Comparison of ENCODE assay signal across 9 mouse cellular contexts in the genomic region with DNA sequence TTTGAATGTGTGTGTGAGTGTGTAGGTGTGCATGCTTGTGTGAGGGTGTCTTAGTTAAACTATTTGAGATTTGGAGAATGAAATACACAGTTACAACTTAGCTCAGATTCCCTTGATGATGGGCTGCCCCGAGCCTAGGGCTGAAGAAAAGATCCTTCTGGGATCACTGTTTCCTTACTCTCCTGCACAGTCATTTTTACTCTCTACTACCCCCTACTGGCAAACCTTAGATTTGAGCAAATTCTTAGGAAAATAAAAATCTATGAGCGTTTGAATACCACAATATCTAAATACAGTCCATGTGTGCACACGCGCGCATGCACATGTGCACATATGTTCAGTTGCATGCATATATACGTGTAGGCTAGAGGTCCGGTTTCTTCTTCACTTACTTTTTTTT. TPM values are rescaled to one million over a fixed set of nuclear protein-coding genes. Genes with fewer than 3 reads are reported as not detected.
DNase-seq lines count a peak whose midpoint lies in the region; ATAC-seq and TF ChIP-seq lines count a peak whose summit lies in the region.
"Had no signal": no experiment of that assay in that cellular context is flagged by ENCODE, and none has a peak within 500 bp of the region (broad histone marks: within the 10 kb centered on the region; RNA-seq: fewer than 3 reads in every experiment).

No protein-coding gene starts in this region.

- H3K4me3 ChIP-seq in forebrain, embryonic 13.5 days: no peak overlapping the region
- no peak overlapping the region for H3K4me3 ChIP-seq in forebrain, embryonic 11.5 days (ENCODE audit: low read depth, low read length)
- H3K4me3 ChIP-seq in lung, postnatal 0 days (ENCODE audit: low read depth, low read length): no peak overlapping the region
- H3K4me3 ChIP-seq: erythroblast, embryonic 14.5 days had no signal

- 73% methylated on average over 7 of the region's 7 CpGs for WGBS in forebrain, embryonic 13.5 days
- WGBS in forebrain, embryonic 11.5 days: 81% methylated on average over 7 of the region's 7 CpGs
- WGBS in lung, postnatal 0 days: 66% methylated on average over 7 of the region's 7 CpGs

- no peak overlapping the region for H3K27ac ChIP-seq in forebrain, embryonic 13.5 days
- no peak overlapping the region for H3K27ac ChIP-seq in forebrain, embryonic 11.5 days (ENCODE audit: low read depth, low read length)
- H3K27ac ChIP-seq in lung, postnatal 0 days (ENCODE audit: low read length): no peak overlapping the region

- no peaks in the 10 kb centered on the region for H3K4me1 ChIP-seq in forebrain, embryonic 13.5 days
- H3K4me1 ChIP-seq in forebrain, embryonic 11.5 days (replicated peaks; ENCODE audit: control insufficient read depth, insufficient read depth, low read length): no peaks in the 10 kb centered on the region
- H3K4me1 ChIP-seq in lung, postnatal 0 days (ENCODE audit: insufficient read depth, low read depth, low read length): no peaks in the 10 kb centered on the region

- H3K9ac ChIP-seq in forebrain, embryonic 13.5 days: no peak overlapping the region
- H3K9ac ChIP-seq in forebrain, embryonic 11.5 days (ENCODE audit: low read length): no peak overlapping the region
- H3K9ac ChIP-seq in lung, postnatal 0 days (replicated peaks; ENCODE audit: low read depth): no peak overlapping the region

- no peaks in the 10 kb centered on the region for H3K27me3 ChIP-seq in forebrain, embryonic 13.5 days
- no peaks in the 10 kb centered on the region for H3K27me3 ChIP-seq in forebrain, embryonic 11.5 days (ENCODE audit: control insufficient read depth, insufficient read depth, low read length)
- H3K27me3 ChIP-seq in lung, postnatal 0 days (replicated peaks; ENCODE audit: insufficient read depth, low read length): no peaks in the 10 kb centered on the region

- DNase-seq in forebrain, embryonic 11.5 days (ENCODE audit: low spot score): no peak
- peak; percentile 75 for DNase-seq in lung, postnatal 0 days (ENCODE audit: low spot score)
- DNase-seq in lung, postnatal 14 days: no peak
- peak; percentile 55 for DNase-seq in brain, embryonic 14.5 days (ENCODE audit: low read depth)
- no peak for DNase-seq in frontal cortex, postnatal 14 days (ENCODE audit: low spot score in 2 of 2)
- DNase-seq in cerebellum, adult 9-11 months: no peak

- no peaks in the 10 kb centered on the region for H3K9me3 ChIP-seq in forebrain, embryonic 13.5 days (replicated peaks)
- H3K9me3 ChIP-seq in forebrain, embryonic 11.5 days (ENCODE audit: control insufficient read depth, low read length): no peaks in the 10 kb centered on the region
- no peaks in the 10 kb centered on the region for H3K9me3 ChIP-seq in lung, postnatal 0 days (ENCODE audit: low read length)

- no peak for TF ChIP-seq POLR2A in brain, embryonic 14.5 days (IDR thresholded peaks at IDR 0.05; ENCODE audit: borderline replicate concordance, extremely low read depth, insufficient read depth, insufficient read length, poor library complexity, severe bottlenecking)

- TF ChIP-seq CTCF in lung, postnatal 0 days (IDR thresholded peaks at IDR 0.05): peak; percentile 63
- TF ChIP-seq CTCF in brain, embryonic 14.5 days (IDR thresholded peaks at IDR 0.05; ENCODE audit: borderline replicate concordance, extremely low read depth, insufficient read depth, insufficient read length): peak; percentile 15; the same call in 1 of the 2 replicates

- TF ChIP-seq EP300 in lung, postnatal 0 days (IDR thresholded peaks at IDR 0.05): no peak

- 0 out of 2 replicates have a peak, but pooled peaks have one; percentile 53 for ATAC-seq in forebrain, embryonic 13.5 days
- ATAC-seq in forebrain, embryonic 11.5 days (replicated peaks; ENCODE audit: low FRiP score): no peak; the same call in 1 of the 2 replicates
- peak; percentile 33 for ATAC-seq in lung, postnatal 0 days
- ATAC-seq in megakaryocyte, adult 5-6 weeks (ENCODE audit: poor library complexity, severe bottlenecking): peak; percentile 47; the same call in 1 of the 2 replicates

- H3K4me2 ChIP-seq in forebrain, embryonic 13.5 days: no peak overlapping the region
- H3K4me2 ChIP-seq in forebrain, embryonic 11.5 days (ENCODE audit: low read depth, low read length, severe bottlenecking): no peak overlapping the region
- no peak overlapping the region for H3K4me2 ChIP-seq in lung, postnatal 0 days (replicated peaks; ENCODE audit: low read depth, low read length)

- H3K36me3 ChIP-seq in forebrain, embryonic 13.5 days (ENCODE audit: poor library complexity, severe bottlenecking): no peaks in the 10 kb centered on the region
- H3K36me3 ChIP-seq in forebrain, embryonic 11.5 days (ENCODE audit: control insufficient read depth, insufficient read depth, low read length): no peaks in the 10 kb centered on the region
- no peaks in the 10 kb centered on the region for H3K36me3 ChIP-seq in lung, postnatal 0 days (ENCODE audit: insufficient read depth, low read length)

RNA-seq across cellular contexts. Expression of gene Wdr63, which starts 35.1 kb away (rescaled TPM):
- polyA plus RNA-seq in forebrain, embryonic 13.5 days (2015; fragmentation: Nextera tagmentation; extraction: Ambion mirVana): 0.81 and 0.89 TPM in 2 replicates
- polyA plus RNA-seq in forebrain, embryonic 11.5 days (2014; fragmentation: Nextera tagmentation; extraction: Ambion mirVana): 0.09 TPM in 1 of 2 replicates, not detected in the other
- 2.7 and 2.9 TPM in 2 replicates for polyA plus RNA-seq in lung, postnatal 0 days (2015; fragmentation: Nextera tagmentation; extraction: Ambion mirVana)
- 1.2 and 2.1 TPM in 2 replicates for polyA plus RNA-seq in brain, embryonic 14.5 days (2012; rRNA removed)
- total RNA-seq in megakaryocyte, adult 5-6 weeks (2015): not detected in 2 replicates
- not detected in 2 replicates for total RNA-seq in megakaryocyte, adult 5-6 weeks (2017)
- polyA plus RNA-seq: erythroblast, embryonic 14.5 days had no signal

RNA-seq across cellular contexts. Expression of gene Mcoln3, which starts 44.5 kb away (rescaled TPM):
- polyA plus RNA-seq in forebrain, embryonic 13.5 days (2015; fragmentation: Nextera tagmentation; extraction: Ambion mirVana): 0.59 and 0.74 TPM in 2 replicates
- polyA plus RNA-seq in forebrain, embryonic 11.5 days (2014; fragmentation: Nextera tagmentation; extraction: Ambion mirVana): 3.7 and 4.8 TPM in 2 replicates
- 0.52 and 0.55 TPM in 2 replicates for polyA plus RNA-seq in lung, postnatal 0 days (2015; fragmentation: Nextera tagmentation; extraction: Ambion mirVana)
- 0.52 and 0.73 TPM in 2 replicates for polyA plus RNA-seq in brain, embryonic 14.5 days (2012; rRNA removed)
- total RNA-seq in megakaryocyte, adult 5-6 weeks (2015): not detected in 2 replicates
- 0.07 TPM in 1 of 2 replicates, not detected in the other for total RNA-seq in megakaryocyte, adult 5-6 weeks (2017)
- polyA plus RNA-seq: erythroblast, embryonic 14.5 days had no signal

Comparison
In these comparisons a context has a peak if more than half of its experiments do, and no peak if none do; other contexts are left out.
1. DNase-seq: peak in lung, postnatal 0 days (single experiment) and brain, embryonic 14.5 days (single experiment); none in forebrain, embryonic 11.5 days (single experiment), lung, postnatal 14 days (single experiment), frontal cortex, postnatal 14 days (0 of 2) and cerebellum, adult 9-11 months (single experiment).